Mouse (Mus musculus) erythroblast, embryonic 14.5 days (primary cell): ENCODE results near the gene Gm10799.
"Not testable (repeated sequence)": the region's sequence is repeated elsewhere in the genome, so short reads cannot be mapped to it uniquely, and the experiment has no call there.

ENCODE experiments used
- GATA1 ChIP-seq: IDR thresholded peaks from 2 replicates; pipeline ENCODE4 v1.6.1; 2012; ENCODE audit warnings: low read length, inconsistent platforms, mixed read lengths
- TAL1 ChIP-seq: IDR thresholded peaks from 3 replicates; pipeline ENCODE4 v1.6.1; 2012; ENCODE audit warnings: low read length, inconsistent platforms, mixed read lengths

DNA sequence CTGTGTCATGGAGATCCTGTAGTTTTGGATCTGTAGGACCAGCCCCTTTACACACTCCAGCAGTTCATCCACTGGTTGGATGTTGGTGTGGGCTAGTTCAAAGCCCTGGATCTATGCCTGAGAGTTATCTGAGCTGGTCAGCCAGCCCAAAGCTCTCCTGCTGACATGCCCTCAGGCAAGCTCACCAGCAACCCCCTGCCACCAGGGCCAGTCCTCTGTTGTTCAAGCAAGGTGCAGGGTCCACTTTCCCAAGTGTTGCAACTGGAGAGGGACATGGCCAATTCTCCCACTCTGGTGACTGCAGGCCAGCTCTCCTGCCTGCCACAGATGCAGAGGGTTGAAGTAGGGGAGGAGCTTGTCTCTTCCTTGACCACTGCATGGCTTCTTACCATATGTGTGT lies 45.2 kb upstream of the Gm10799 start:
- TF ChIP-seq GATA1, TAL1: not testable (repeated sequence)
